Mouse (Mus musculus) lung, embryonic 15.5 days (tissue): Measurements from ENCODE around the gene Myh11. TPM values are rescaled to one million over a fixed set of nuclear protein-coding genes. Genes with fewer than 3 reads are reported as not detected.
"Not testable (repeated sequence)": the region's sequence is repeated elsewhere in the genome, so short reads cannot be mapped to it uniquely, and the experiment has no call there.

Experiments
- ATAC-seq: fragments of 200-750 bp; cut with Nextera tagmentation; 2 replicates; pipeline ENCODE4 v1.8.0; 2017; ENCODE audit warnings: moderate number of reproducible peaks, borderline replicate concordance; ENCODE audit not compliant: low FRiP score, low TSS enrichment; ENCODE audit errors: extremely low read depth
- H3K27ac ChIP-seq: fragments of 300-500 bp; sonication (generic); 2 replicates; pipeline ENCODE4 v1.5.1; 2015; ENCODE audit warnings: moderate library complexity, mild to moderate bottlenecking, inconsistent platforms
- H3K27me3 ChIP-seq: fragments of 300-500 bp; sonication (generic); 2 replicates; pipeline ENCODE4 v1.6.1; 2015; ENCODE audit warnings: inconsistent platforms
- H3K36me3 ChIP-seq: fragments of 300-500 bp; sonication (generic); 2 replicates; pipeline ENCODE4 v1.6.1; 2015; ENCODE audit warnings: inconsistent platforms
- H3K4me1 ChIP-seq: fragments of 300-500 bp; sonication (generic); 2 replicates; pipeline ENCODE4 v1.6.1; 2015; ENCODE audit warnings: inconsistent platforms
- H3K4me2 ChIP-seq: fragments of 300-500 bp; sonication (generic); 2 replicates; pipeline ENCODE4 v1.6.1; 2015; ENCODE audit warnings: inconsistent platforms, mild to moderate bottlenecking, moderate library complexity
- H3K4me3 ChIP-seq: fragments of 300-500 bp; sonication (generic); 2 replicates; pipeline ENCODE4 v1.5.1; 2015; ENCODE audit warnings: mild to moderate bottlenecking, inconsistent platforms
- H3K9ac ChIP-seq: fragments of 300-500 bp; sonication (generic); 2 replicates; pipeline ENCODE4 v1.6.1; 2015; ENCODE audit warnings: inconsistent platforms
- H3K9me3 ChIP-seq: fragments of 300-500 bp; sonication (generic); 2 replicates; pipeline ENCODE4 v1.6.1; 2016; ENCODE audit warnings: inconsistent platforms
- WGBS: fragments of 180-500 bp; shearing (Covaris S2); methylation state at CpG from one replicate; pipeline ENCODE4 v1.1.7; 2015; 5-methylcytosine and 5-hydroxymethylcytosine counted together
- microRNA counts: library from miRNA; unstranded; fragments of <30 nt; microRNA quantifications from one replicate; lab custom pipeline; 2016
- microRNA-seq: library from miRNA; unstranded; fragments of <30 nt; microRNA quantifications from one replicate; pipeline ENCODE4, GENCODE M21; 2016
- polyA plus RNA-seq: library from polyadenylated mRNA; unstranded; fragments of >200 nt; fragmentation: Nextera tagmentation; extraction: Ambion mirVana; gene quantifications from 2 replicates; pipeline ENCODE4 v1.2.1, GENCODE M21; 2015

Gene Myh11
- polyA plus RNA-seq, 1 experiment from 2014 or later: 63.0 TPM

- Histone ChIP-seq H3K4me2 (peak overlapping the region; percentile 64), H3K4me3 (peak overlapping the region; percentile 65), H3K36me3 (no peaks in the 10 kb centered on the region), H3K27ac (peak overlapping the region; percentile 97), H3K9me3 (no peaks in the 10 kb centered on the region), H3K4me1 (peaks cover 29% of the 10 kb centered on the region), H3K9ac (peak overlapping the region; percentile 57), H3K27me3 (no peaks in the 10 kb centered on the region)
- WGBS: under 1% methylated on average over 10 of the region's 10 CpGs
- peak; percentile 8; the same call in 1 of the 2 replicates for ATAC-seq
These were observed 131.4 kb downstream of the Myh11 start for GRCm38 (mm10) chr16:14159746-14160131.

DNA sequence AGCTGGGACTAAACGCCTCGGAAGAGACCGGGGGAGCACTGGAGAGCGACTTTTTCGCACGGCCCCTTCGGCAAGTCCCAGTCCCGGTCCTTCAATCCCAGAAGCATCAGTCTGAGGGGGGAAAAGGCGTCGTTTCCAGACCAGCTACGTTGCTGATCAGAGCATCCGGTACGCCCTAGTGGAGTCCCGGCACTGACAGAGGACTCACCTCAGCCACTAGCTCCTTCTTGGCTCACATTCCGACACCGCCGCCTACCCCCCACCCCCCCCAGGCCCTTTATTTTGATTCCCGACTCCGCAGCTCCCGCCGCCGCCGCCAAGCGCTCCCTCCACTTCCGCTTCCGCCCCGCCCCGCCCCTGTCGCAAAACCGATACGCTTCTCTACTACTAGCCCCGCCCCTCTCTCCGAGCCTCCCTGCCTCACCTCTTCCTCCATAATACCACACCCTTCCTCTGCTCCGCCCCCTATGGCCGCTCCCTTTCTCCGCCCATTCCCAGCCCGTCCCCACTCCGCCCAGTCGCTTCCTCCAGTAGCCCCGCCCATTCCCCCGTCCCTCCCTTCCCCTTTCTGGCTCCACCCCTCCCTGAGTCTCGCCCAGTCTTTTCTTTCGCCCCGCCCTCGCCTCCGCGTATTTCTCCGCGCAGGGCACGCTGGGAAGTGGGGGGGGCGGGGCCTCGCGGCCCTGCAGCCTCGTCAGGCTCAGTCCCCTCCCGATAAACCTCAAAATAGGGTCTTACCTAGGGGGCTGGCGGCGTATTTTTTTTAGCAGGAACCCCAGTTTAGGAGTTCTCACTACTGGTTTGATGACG lies 132.0 kb downstream of the Myh11 start:
- Histone ChIP-seq H3K27ac (peak overlapping the region; percentile 97), H3K36me3 (no peaks in the 10 kb centered on the region), H3K9me3 (no peaks in the 10 kb centered on the region), H3K4me1 (peaks cover 23% of the 10 kb centered on the region), H3K4me3 (peak overlapping the region; percentile 65), H3K27me3 (no peaks in the 10 kb centered on the region), H3K9ac (peak overlapping the region; percentile 72), H3K4me2 (peak overlapping the region; percentile 64)
- 1% methylated on average over 56 of the region's 58 CpGs for WGBS
- peak; percentile 94 for ATAC-seq

DNA sequence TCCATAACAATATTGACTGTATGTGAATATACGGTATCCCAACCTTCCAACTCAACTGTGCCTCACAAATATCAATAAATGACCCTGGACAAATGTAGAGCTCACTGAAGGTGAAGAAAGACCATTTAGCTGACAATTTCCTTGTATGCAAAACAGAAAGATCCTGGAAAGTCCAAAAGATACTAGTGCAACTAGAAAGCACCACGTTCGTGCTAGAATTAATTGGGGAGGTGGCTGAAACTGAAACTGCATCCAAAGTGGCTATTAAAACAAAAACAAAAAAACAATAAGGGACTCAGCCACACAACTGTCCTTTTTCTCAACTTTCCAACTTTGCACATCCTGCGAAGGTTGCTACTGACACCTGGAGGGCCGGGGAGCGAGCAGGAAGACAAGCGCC lies 132.6 kb downstream of the Myh11 start:
- 6% methylated on average over 7 of the region's 7 CpGs for WGBS
- Histone ChIP-seq H3K9me3 (no peaks in the 10 kb centered on the region), H3K9ac (peak overlapping the region; percentile 72), H3K4me2 (peak overlapping the region; percentile 63), H3K27ac (peak overlapping the region; percentile 71), H3K36me3 (peaks cover 4% of the 10 kb centered on the region; the same call in 1 of the 2 replicates), H3K27me3 (no peaks in the 10 kb centered on the region), H3K4me1 (peaks cover 22% of the 10 kb centered on the region), H3K4me3 (peak overlapping the region; percentile 65)
- no peak for ATAC-seq

- Histone ChIP-seq H3K9ac (no peak overlapping the region), H3K27ac (no peak overlapping the region), H3K4me3 (no peak overlapping the region), H3K9me3 (no peaks in the 10 kb centered on the region), H3K4me2 (no peak overlapping the region), H3K36me3 (peaks cover 23% of the 10 kb centered on the region), H3K4me1 (peaks cover 16% of the 10 kb centered on the region), H3K27me3 (no peaks in the 10 kb centered on the region)
- ATAC-seq: no peak
- 88% methylated on average over 6 of the region's 6 CpGs for WGBS
These were observed 134.9 kb downstream of the Myh11 start for GRCm38 (mm10) chr16:14156312-14156711.

DNA sequence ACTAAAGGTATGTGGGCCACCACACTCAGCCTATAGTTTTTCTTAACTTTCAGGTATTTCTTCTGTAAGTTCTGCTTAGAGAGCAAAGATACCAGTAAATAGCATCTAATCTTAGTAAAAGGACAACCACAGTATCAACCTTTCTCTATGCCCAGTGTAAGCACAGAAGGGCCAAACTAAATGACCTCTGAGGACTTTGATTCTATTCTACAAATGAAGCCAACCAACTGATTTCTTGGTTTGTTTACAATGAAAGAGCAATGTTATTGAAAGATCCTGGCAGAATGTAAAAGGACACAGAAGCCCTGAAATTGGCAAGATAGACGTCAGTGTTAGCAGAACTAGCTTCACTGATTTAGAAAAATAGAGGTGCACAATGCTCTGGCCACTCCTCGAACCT lies 135.5 kb downstream of the Myh11 start:
- not testable (repeated sequence) for H3K9me3 ChIP-seq, H3K9ac ChIP-seq, H3K27me3 ChIP-seq, ATAC-seq, H3K4me3 ChIP-seq, H3K4me2 ChIP-seq, H3K27ac ChIP-seq
- Histone ChIP-seq H3K36me3 (peaks cover 29% of the 10 kb centered on the region), H3K4me1 (peaks cover 16% of the 10 kb centered on the region)
- WGBS: 94% methylated on average over 1 of the region's 2 CpGs

DNA sequence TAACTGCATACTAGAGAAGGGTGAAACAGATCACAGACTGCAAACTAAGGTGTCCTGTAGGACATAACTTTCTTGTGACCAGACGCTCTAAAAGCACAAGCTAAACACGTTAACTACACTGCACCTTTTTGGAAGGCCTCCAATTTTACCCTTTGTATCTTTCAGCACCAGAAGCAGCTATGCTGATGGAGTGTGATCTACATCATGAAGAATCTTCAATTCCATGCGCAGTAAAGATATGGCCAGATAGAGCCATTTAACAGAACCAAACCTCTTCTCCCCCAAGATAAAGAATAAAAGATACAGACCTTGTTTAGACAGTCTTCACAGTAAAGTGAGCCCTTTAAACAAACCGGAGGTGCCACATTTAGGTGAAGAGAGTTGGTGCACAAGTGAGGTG lies 139.5 kb downstream of the Myh11 start:
- Histone ChIP-seq H3K9ac (no peak overlapping the region), H3K27me3 (no peaks in the 10 kb centered on the region), H3K4me1 (no peaks in the 10 kb centered on the region), H3K4me3 (no peak overlapping the region), H3K9me3 (no peaks in the 10 kb centered on the region), H3K36me3 (peaks cover 51% of the 10 kb centered on the region), H3K4me2 (no peak overlapping the region), H3K27ac (no peak overlapping the region)
- no peak for ATAC-seq
- WGBS: 87% methylated on average over 4 of the region's 4 CpGs

- no peaks in the 10 kb centered on the region for H3K4me1 ChIP-seq
- H3K9ac ChIP-seq: no peak overlapping the region
- H3K4me3 ChIP-seq: no peak overlapping the region
- peaks cover 80% of the 10 kb centered on the region for H3K36me3 ChIP-seq
- no peak overlapping the region for H3K27ac ChIP-seq
- H3K27me3 ChIP-seq: no peaks in the 10 kb centered on the region
- H3K9me3 ChIP-seq: no peaks in the 10 kb centered on the region
- no peak overlapping the region for H3K4me2 ChIP-seq
- no peak for ATAC-seq
These were observed 143.5 kb downstream of the Myh11 start for GRCm38 (mm10) chr16:14147712-14148111.

MicroRNAs within 50 kb of the gene (microRNA counts, 519-probe panel; counts per million panel counts)
- microRNA mmu-miR-484 (lab: Ali Mortazavi, UCI): 2,628 counts per million, percentile 63 among the panel's probes with 10 or more counts

Small RNAs within 50 kb of the gene (microRNA-seq; reads per million reads assigned to microRNA genes)
- 2,560 reads per million, percentile 85 among the genes with 10 or more reads in this experiment for gene Mir484

Other genes with a start within 250 kb of the Myh11 start
- 137 and 143 TPM in 2 replicates for gene Nde1, start 128.1 kb downstream of the Myh11 start, polyA plus RNA-seq
- gene Marf1, start 128.0 kb downstream of the Myh11 start, polyA plus RNA-seq: 15.1 and 15.4 TPM in 2 replicates
- 154 and 164 TPM in 2 replicates for gene Fopnl, start 26.0 kb upstream of the Myh11 start, polyA plus RNA-seq
- 10.7 and 11.4 TPM in 2 replicates for gene Abcc1, start 70.2 kb upstream of the Myh11 start, polyA plus RNA-seq